Mouse (Mus musculus) G1E (cell line): ENCODE measurements around the gene Odf2l. TPM values are rescaled to one million over a fixed set of nuclear protein-coding genes. Genes with fewer than 3 reads are reported as not detected.

ENCODE experiments used
- ATAC-seq: 2 replicates; pipeline ENCODE4 v1.8.0; 2016; ENCODE audit warnings: mild to moderate bottlenecking; ENCODE audit not compliant: insufficient number of reproducible peaks, poor library complexity, low FRiP score, severe bottlenecking; ENCODE audit errors: extremely low read depth
- DNase-seq: peaks from one replicate; pipeline ENCODE4 v3.0.0; 2012; ENCODE audit warnings: low spot score
- H3K27me3 ChIP-seq: 2 replicates; pipeline ENCODE4 v1.6.1; 2012; ENCODE audit warnings: mild to moderate bottlenecking, low read length, inconsistent platforms; ENCODE audit not compliant: insufficient read depth
- H3K36me3 ChIP-seq: replicated peaks from 2 replicates; pipeline ENCODE3; 2012; ENCODE audit warnings: mild to moderate bottlenecking, inconsistent platforms
- H3K4me1 ChIP-seq: 2 replicates; pipeline ENCODE4 v1.6.1; 2012; ENCODE audit warnings: low read depth, low read length, inconsistent platforms, mixed read lengths; ENCODE audit not compliant: insufficient read depth
- H3K4me3 ChIP-seq: 2 replicates; pipeline ENCODE4 v1.5.1; 2012; ENCODE audit warnings: low read depth, mild to moderate bottlenecking, inconsistent platforms, low read length, moderate library complexity, mixed read lengths
- H3K9me3 ChIP-seq: replicated peaks from 2 replicates; pipeline ENCODE4 v1.6.1; 2012; ENCODE audit warnings: inconsistent platforms
- CTCF ChIP-seq: IDR thresholded peaks from 2 replicates; pipeline ENCODE4 v1.5.1; 2012; ENCODE audit warnings: low read depth, low read length, inconsistent platforms, mixed read lengths
- GATA1 ChIP-seq: IDR thresholded peaks from 2 replicates; pipeline ENCODE4 v1.6.1; 2012; ENCODE audit warnings: borderline replicate concordance, low read length, inconsistent platforms, mixed read lengths
- GATA2 ChIP-seq: IDR thresholded peaks from 2 replicates; pipeline ENCODE4 v1.6.1; 2012; ENCODE audit warnings: low read depth, low read length, inconsistent platforms, borderline replicate concordance
- POLR2AphosphoS5 ChIP-seq: IDR thresholded peaks from 2 replicates; pipeline ENCODE4 v1.6.1; 2012; ENCODE audit warnings: low read depth, low read length, inconsistent platforms; ENCODE audit not compliant: insufficient replicate concordance
- TAL1 ChIP-seq: conservative IDR thresholded peaks from 2 replicates; pipeline ENCODE4 v1.6.1; 2012; ENCODE audit warnings: low read depth, low read length, inconsistent platforms, mixed read lengths
- polyA plus RNA-seq: library from polyadenylated mRNA; stranded (reverse); fragments of >175 nt; gene quantifications from 2 replicates; pipeline ENCODE4 v1.2.3, GENCODE M21; 2012
- total RNA-seq, 2 experiments: library from RNA; stranded (forward) in 1 of 2; stranded (reverse) in 1 of 2; fragments of 200-1000 nt in 1 of 2; fragments of >200 nt in 1 of 2; fragmentation: Nextera tagmentation in 1 of 2; gene quantifications; 2 replicates each; pipeline ENCODE4 v1.2.3; 2014 to 2017

The Odf2l gene
- total and polyA plus RNA-seq, 3 experiments = 4.2 to 103 (median 43.0) TPM

DNA sequence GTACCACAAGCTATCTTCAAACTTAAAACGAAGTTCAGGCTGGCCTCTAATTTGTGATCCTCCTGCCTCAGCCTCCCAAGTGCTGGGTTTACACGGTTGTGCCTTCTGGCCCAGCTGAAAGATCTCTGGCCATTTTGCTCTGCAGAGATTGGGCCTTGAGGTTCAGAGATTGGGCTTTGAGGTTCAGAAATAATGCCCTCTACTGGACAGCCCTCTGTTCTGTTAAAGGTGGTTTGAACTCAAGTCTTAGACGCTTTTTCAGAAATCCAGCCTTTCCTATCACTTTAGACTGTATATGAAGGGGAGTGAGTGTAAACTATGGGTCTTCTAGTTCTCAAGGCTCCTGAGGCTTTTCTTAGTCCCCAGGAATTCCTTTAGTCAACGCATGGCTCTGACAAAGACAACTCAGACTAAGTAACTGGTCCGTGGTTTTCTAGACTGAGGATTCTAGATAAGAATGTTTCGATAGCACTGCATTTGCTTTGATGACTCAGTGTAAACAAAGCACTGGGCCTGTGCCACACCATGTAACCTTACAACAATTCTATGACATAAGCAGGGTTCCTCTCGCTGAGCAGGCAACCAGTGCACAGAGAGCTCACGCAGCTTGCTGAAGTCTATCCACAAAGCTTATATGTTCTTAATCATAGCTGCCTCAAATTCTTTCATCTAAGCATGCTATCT is 77.0 kb downstream of the Odf2l start:
- Histone ChIP-seq H3K9me3 (no peaks in the 10 kb centered on the region), H3K4me1 (no peaks in the 10 kb centered on the region), H3K36me3 (no peaks in the 10 kb centered on the region), H3K4me3 (no peak overlapping the region), H3K27me3 (no peaks in the 10 kb centered on the region; the same call in 1 of the 2 replicates)
- TF ChIP-seq CTCF (no peak), GATA1 (no peak), GATA2 (no peak), TAL1 (no peak), POLR2AphosphoS5 (no peak)
- ATAC-seq (no peak), DNase-seq (no peak)

- TF ChIP-seq GATA1 = no peak
- TF ChIP-seq CTCF = no peak
- TF ChIP-seq GATA2 = no peak
- TF ChIP-seq TAL1 = no peak
- no peak for TF ChIP-seq POLR2AphosphoS5
- H3K27me3 ChIP-seq = no peaks in the 10 kb centered on the region
- ATAC-seq = no peak
- H3K4me1 ChIP-seq = no peaks in the 10 kb centered on the region
- H3K36me3 ChIP-seq = no peaks in the 10 kb centered on the region
- H3K4me3 ChIP-seq = no peak overlapping the region
- no peak for DNase-seq
- no peaks in the 10 kb centered on the region for H3K9me3 ChIP-seq
Observed at GRCm38 (mm10) chr3:145198050-145198449, 79.7 kb downstream of the Odf2l start.

Other genes with a start within 250 kb of the Odf2l start
- gene Clca4b, start 186.1 kb upstream of the Odf2l start, total RNA-seq (2014; fragmentation: Nextera tagmentation) = not detected in 2 replicates
- gene Clca4b, start 186.1 kb upstream of the Odf2l start, total RNA-seq (2017) = 0.06 TPM in 1 of 2 replicates, not detected in the other
- gene Clca4b, start 186.1 kb upstream of the Odf2l start, polyA plus RNA-seq = not detected in 2 replicates
- gene Clca4a, start 143.5 kb upstream of the Odf2l start, total RNA-seq (2014; fragmentation: Nextera tagmentation) = not detected in 2 replicates
- not detected in 2 replicates for gene Clca4a, start 143.5 kb upstream of the Odf2l start, total RNA-seq (2017)
- not detected in 2 replicates for gene Clca4a, start 143.5 kb upstream of the Odf2l start, polyA plus RNA-seq
- gene Clca1, start 85.8 kb upstream of the Odf2l start, total RNA-seq (2014; fragmentation: Nextera tagmentation) = 4.6 TPM in 1 of 2 replicates, not detected in the other
- gene Clca1, start 85.8 kb upstream of the Odf2l start, total RNA-seq (2017) = 0.27 TPM in 1 of 2 replicates, not detected in the other
- not detected in 2 replicates for gene Clca1, start 85.8 kb upstream of the Odf2l start, polyA plus RNA-seq
- not detected in 2 replicates for gene Clca2, start 19.1 kb upstream of the Odf2l start, total RNA-seq (2014; fragmentation: Nextera tagmentation)
- gene Clca2, start 19.1 kb upstream of the Odf2l start, total RNA-seq (2017) = 0.05 TPM in 1 of 2 replicates, not detected in the other
- gene Clca2, start 19.1 kb upstream of the Odf2l start, polyA plus RNA-seq = not detected in 2 replicates
- gene Col24a1, start 173.9 kb downstream of the Odf2l start, total RNA-seq (2014; fragmentation: Nextera tagmentation) = not detected in 2 replicates
- gene Col24a1, start 173.9 kb downstream of the Odf2l start, total RNA-seq (2017) = 0.06 and 0.66 TPM in 2 replicates
- gene Col24a1, start 173.9 kb downstream of the Odf2l start, polyA plus RNA-seq = not detected in 2 replicates